Mouse (Mus musculus): ENCODE measurements around the gene Sp110.
"Not testable (repeated sequence)": the region's sequence is repeated elsewhere in the genome, so short reads cannot be mapped to it uniquely, and the experiment has no call there.

Sp110 gene

GRCm38 (mm10) chr1:85598271-85599012 lies at the start of gene Sp110:
Sp110 (minus strand) TSS chr1:85598817.
- peak; percentile 4 for DNase-seq

GRCm38 (mm10) chr1:85638144-85638543 lies 39.5 kb upstream of the Sp110 start:
- DNase-seq, result not testable (repeated sequence)

GRCm38 (mm10) chr1:85636936-85637335 lies 38.3 kb upstream of the Sp110 start:
- not testable (repeated sequence) for DNase-seq

- not testable (repeated sequence) for DNase-seq
These were observed 20.1 kb upstream of the Sp110 start for GRCm38 (mm10) chr1:85618689-85619088.

- not testable (repeated sequence) for DNase-seq
These were observed 18.5 kb upstream of the Sp110 start for GRCm38 (mm10) chr1:85617161-85617560.

- not testable (repeated sequence) for DNase-seq
These were observed 17.2 kb upstream of the Sp110 start for GRCm38 (mm10) chr1:85615819-85616218.

GRCm38 (mm10) chr1:85615096-85615495 lies 16.5 kb upstream of the Sp110 start:
- DNase-seq, result not testable (repeated sequence)

GRCm38 (mm10) chr1:85610581-85610980 lies 12.0 kb upstream of the Sp110 start:
- not testable (repeated sequence) for DNase-seq

GRCm38 (mm10) chr1:85608361-85608760 lies 9.7 kb upstream of the Sp110 start:
- DNase-seq, result not testable (repeated sequence)

GRCm38 (mm10) chr1:85604341-85604740 lies 5.7 kb upstream of the Sp110 start:
- not testable (repeated sequence) for DNase-seq

- DNase-seq, result not testable (repeated sequence)
These were observed 2.2 kb upstream of the Sp110 start for GRCm38 (mm10) chr1:85600794-85601193.

- DNase-seq, result not testable (repeated sequence)
These were observed 1.5 kb upstream of the Sp110 start, which contains the start of gene Sp140 for GRCm38 (mm10) chr1:85600078-85600477. Sp140 (plus strand) TSS chr1:85600378.

GRCm38 (mm10) chr1:85592526-85592925 lies 6.1 kb downstream of the Sp110 start:
- DNase-seq, result not testable (repeated sequence)

- DNase-seq, result not testable (repeated sequence)
These were observed 9.9 kb downstream of the Sp110 start for GRCm38 (mm10) chr1:85588697-85589096.

- DNase-seq, result not testable (repeated sequence)
These were observed 17.1 kb downstream of the Sp110 start for GRCm38 (mm10) chr1:85581518-85581917.

- not testable (repeated sequence) for DNase-seq
These were observed 18.0 kb downstream of the Sp110 start for GRCm38 (mm10) chr1:85580578-85580977.

- DNase-seq, result not testable (repeated sequence)
These were observed 18.5 kb downstream of the Sp110 start for GRCm38 (mm10) chr1:85580148-85580534.

- not testable (repeated sequence) for DNase-seq
These were observed 19.1 kb downstream of the Sp110 start for GRCm38 (mm10) chr1:85579199-85580147.

GRCm38 (mm10) chr1:85578372-85579010 lies 20.1 kb downstream of the Sp110 start:
- not testable (repeated sequence) for DNase-seq

GRCm38 (mm10) chr1:85575376-85575775 lies 23.2 kb downstream of the Sp110 start, which contains the start of gene G530012D18Rik:
G530012D18Rik (plus strand) TSS chr1:85575676.
- not testable (repeated sequence) for DNase-seq

GRCm38 (mm10) chr1:85573554-85573953 lies 25.1 kb downstream of the Sp110 start:
- DNase-seq, result not testable (repeated sequence)

- DNase-seq, result not testable (repeated sequence)
These were observed 43.4 kb downstream of the Sp110 start for GRCm38 (mm10) chr1:85555261-85555660.

- DNase-seq, result not testable (repeated sequence)
These were observed 52.2 kb downstream of the Sp110 start for GRCm38 (mm10) chr1:85546442-85546841.

Data from liver (tissue).